Mouse (Mus musculus) hindbrain, embryonic 12.5 days (tissue): ENCODE measurements around the gene Gm20388. TPM values are rescaled to one million over a fixed set of nuclear protein-coding genes. Genes with fewer than 3 reads are reported as not detected.

Experiments
- ATAC-seq: fragments of 200-750 bp; cut with Nextera tagmentation; 2 replicates; pipeline ENCODE4 v1.8.0; 2017; ENCODE audit warnings: moderate TSS enrichment; ENCODE audit not compliant: low FRiP score
- H3K27ac ChIP-seq: fragments of 300-500 bp; sonication (generic); 2 replicates; pipeline ENCODE4 v1.5.1; 2016; ENCODE audit warnings: mild to moderate bottlenecking
- H3K27me3 ChIP-seq: fragments of 300-500 bp; sonication (generic); 2 replicates; pipeline ENCODE4 v1.6.1; 2016; ENCODE audit warnings: mild to moderate bottlenecking
- H3K36me3 ChIP-seq: fragments of 300-500 bp; sonication (generic); 2 replicates; pipeline ENCODE4 v1.6.1; 2016; ENCODE audit warnings: mild to moderate bottlenecking
- H3K4me1 ChIP-seq: fragments of 300-500 bp; sonication (generic); 2 replicates; pipeline ENCODE4 v1.6.1; 2016
- H3K4me2 ChIP-seq: fragments of 300-500 bp; sonication (generic); replicated peaks from 2 replicates; pipeline ENCODE4 v1.6.1; 2016; ENCODE audit warnings: mild to moderate bottlenecking
- H3K4me3 ChIP-seq: fragments of 300-500 bp; sonication (generic); 2 replicates; pipeline ENCODE4 v1.5.1; 2016; ENCODE audit warnings: mild to moderate bottlenecking
- H3K9ac ChIP-seq: fragments of 300-500 bp; sonication (generic); 2 replicates; pipeline ENCODE4 v1.6.1; 2016; ENCODE audit warnings: mild to moderate bottlenecking, moderate library complexity
- H3K9me3 ChIP-seq: fragments of 300-500 bp; sonication (generic); replicated peaks from 2 replicates; pipeline ENCODE4 v1.6.1; 2016; ENCODE audit warnings: mild to moderate bottlenecking
- WGBS: fragments of 180-500 bp; shearing (Covaris S2); methylation state at CpG from one replicate; pipeline ENCODE4 v1.1.7; 2016; 5-methylcytosine and 5-hydroxymethylcytosine counted together
- polyA plus RNA-seq: library from polyadenylated mRNA; unstranded; fragments of >200 nt; fragmentation: Nextera tagmentation; extraction: Ambion mirVana; gene quantifications from 2 replicates; pipeline ENCODE4 v1.2.1, GENCODE M21; 2016

Gm20388 gene
- polyA plus RNA-seq, 1 experiment from 2014 or later: not detected

DNA sequence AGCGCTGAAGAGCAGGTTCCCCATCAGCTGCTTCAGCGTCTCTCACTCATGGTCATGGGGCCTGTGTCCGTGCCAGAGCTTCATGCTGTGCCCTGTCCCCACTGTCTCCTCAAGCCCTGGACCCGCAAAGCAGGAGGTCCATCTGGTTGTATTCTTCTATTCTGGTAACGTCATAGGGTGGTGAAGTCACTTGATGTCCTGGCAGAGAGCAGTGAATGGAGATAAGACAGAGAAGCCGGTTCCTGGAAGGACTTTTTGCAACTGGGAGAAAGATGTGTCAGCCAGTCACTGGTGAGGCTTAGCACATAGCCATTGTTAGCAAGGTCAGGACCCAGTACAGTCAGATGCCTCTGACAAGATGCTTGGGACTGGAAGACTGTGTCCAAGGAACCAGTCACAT, 2172.8 kb downstream of the Gm20388 start:
- peaks cover 12% of the 10 kb centered on the region for H3K27me3 ChIP-seq
- H3K4me3 ChIP-seq: no peak overlapping the region
- no peak for ATAC-seq
- H3K27ac ChIP-seq: no peak overlapping the region
- 84% methylated on average over 6 of the region's 6 CpGs for WGBS
- 0 out of 2 replicates have a peak, but pooled peaks cover 5% of the 10 kb centered on the region for H3K4me1 ChIP-seq
- no peaks in the 10 kb centered on the region for H3K9me3 ChIP-seq
- no peaks in the 10 kb centered on the region for H3K36me3 ChIP-seq
- no peak overlapping the region for H3K9ac ChIP-seq
- no peak overlapping the region for H3K4me2 ChIP-seq

DNA sequence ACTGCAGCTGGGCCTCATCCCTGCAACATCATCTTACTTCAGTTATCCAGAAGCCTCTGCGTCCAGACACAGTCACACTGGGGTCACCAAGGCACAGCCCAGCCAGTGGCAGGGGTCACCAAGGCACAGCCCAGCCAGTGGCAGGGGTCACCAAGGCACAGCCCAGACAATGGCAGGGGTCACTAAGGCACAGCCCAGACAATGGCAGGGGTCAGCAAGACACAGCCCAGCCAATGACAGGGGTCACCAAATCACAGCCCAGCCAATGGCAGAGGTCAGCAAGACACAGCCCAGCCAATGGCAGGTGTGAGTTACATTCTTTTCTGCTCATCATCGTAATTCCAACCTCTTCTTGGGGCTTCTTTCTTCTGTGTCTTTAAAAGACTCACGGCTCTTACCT, 2173.5 kb downstream of the Gm20388 start:
- whole genome bisulfite sequencing: 21% methylated on average over 3 of the region's 3 CpGs
- ATAC-seq: no peak

DNA sequence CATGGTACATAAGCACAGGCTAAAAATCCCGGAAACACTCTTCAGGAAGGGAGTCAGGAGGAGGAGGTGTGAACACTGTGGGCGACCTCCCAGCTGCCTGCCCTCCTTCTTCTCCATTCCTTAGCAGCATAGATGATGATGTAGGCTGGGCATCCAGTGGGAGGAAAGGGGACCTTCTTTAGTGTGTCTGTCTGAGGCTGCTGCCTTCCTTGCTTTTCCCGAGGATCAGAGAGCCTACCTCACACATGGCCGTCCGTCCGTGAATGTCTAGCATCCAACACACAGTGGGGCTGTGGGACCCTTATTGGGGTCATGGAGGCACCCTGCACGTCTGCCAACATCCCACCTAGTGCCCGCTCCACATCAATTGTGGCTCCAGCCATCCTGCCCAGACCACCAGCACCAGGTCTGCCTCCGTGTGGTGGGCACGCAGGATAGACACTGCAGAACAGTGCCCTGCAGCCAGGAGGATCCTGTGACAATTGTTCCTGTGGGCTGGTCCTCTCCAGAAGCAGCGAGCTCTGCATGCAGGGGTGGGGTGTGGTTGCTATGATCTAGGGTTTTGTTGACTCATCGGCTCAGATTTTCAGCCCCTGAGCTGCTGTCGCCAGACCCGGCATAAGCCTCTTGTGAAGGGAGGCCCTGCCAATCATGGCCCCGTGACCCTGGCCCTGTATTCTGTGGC, 2174.2 kb downstream of the Gm20388 start:
- Histone ChIP-seq H3K4me2 (no peak overlapping the region), H3K27me3 (peaks cover 6% of the 10 kb centered on the region; the same call in 1 of the 2 replicates), H3K9me3 (no peaks in the 10 kb centered on the region), H3K36me3 (no peaks in the 10 kb centered on the region), H3K4me1 (0 out of 2 replicates have a peak, but pooled peaks cover 2% of the 10 kb centered on the region), H3K4me3 (no peak overlapping the region), H3K9ac (no peak overlapping the region), H3K27ac (no peak overlapping the region)
- WGBS: 67% methylated on average over 15 of the region's 15 CpGs
- no peak for ATAC-seq

More for the DNA sequence above, 2173.5 kb downstream of the Gm20388 start:
- no peak overlapping the region for H3K27ac ChIP-seq
- no peaks in the 10 kb centered on the region for H3K9me3 ChIP-seq
- H3K27me3 ChIP-seq: peaks cover 9% of the 10 kb centered on the region; the same call in 1 of the 2 replicates
- H3K9ac ChIP-seq: no peak overlapping the region
- H3K4me1 ChIP-seq: 0 out of 2 replicates have a peak, but pooled peaks cover 2% of the 10 kb centered on the region
- H3K4me3 ChIP-seq: no peak overlapping the region
- H3K4me2 ChIP-seq: no peak overlapping the region
- no peaks in the 10 kb centered on the region for H3K36me3 ChIP-seq

DNA sequence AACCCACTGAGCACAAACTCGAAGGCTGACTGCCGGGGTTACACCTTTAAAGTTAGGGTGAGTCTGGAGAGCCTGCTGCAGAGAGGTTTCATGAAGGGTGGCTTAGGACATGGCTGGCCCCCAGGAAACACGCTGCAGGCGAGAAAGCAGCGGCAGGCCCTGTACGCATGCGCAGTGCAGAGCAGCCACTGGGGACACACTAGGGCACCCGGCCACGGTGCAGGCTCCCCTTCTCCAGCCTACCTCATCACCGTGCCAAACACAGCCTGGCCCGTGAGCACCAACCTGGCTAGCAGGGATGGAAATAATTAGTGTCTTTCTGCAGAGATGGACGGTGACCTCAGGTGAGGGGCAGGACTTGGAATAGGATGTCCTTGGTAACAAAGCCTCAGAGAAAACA, 2175.4 kb downstream of the Gm20388 start:
- H3K9me3 ChIP-seq: no peaks in the 10 kb centered on the region
- H3K27ac ChIP-seq: no peak overlapping the region
- H3K27me3 ChIP-seq: peaks cover 3% of the 10 kb centered on the region; the same call in 1 of the 2 replicates
- no peak overlapping the region for H3K4me2 ChIP-seq
- 85% methylated on average over 12 of the region's 12 CpGs for WGBS
- H3K4me3 ChIP-seq: no peak overlapping the region
- no peak for ATAC-seq
- H3K4me1 ChIP-seq: 0 out of 2 replicates have a peak, but pooled peaks cover 2% of the 10 kb centered on the region
- H3K9ac ChIP-seq: no peak overlapping the region
- no peaks in the 10 kb centered on the region for H3K36me3 ChIP-seq

DNA sequence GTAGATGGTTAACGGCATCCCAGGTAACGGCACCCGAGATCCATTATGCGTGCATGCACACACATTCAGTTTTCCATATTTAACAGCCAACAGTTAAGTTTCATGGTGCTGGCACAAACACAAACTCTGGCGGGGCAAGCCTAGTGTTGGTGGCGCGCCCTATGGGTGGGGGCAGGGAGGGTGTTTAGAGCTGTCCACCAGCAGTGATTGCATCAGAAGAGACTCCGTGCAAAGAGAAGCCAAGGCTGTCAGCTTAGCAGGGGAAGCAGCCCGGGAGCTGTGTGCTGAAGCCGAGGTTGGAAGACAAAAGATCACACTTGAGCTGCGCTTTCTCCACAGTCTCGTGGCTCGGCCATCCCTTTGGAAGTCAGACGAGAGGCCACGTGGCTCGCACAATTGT, 2178.0 kb downstream of the Gm20388 start:
- Histone ChIP-seq H3K27me3 (0 out of 2 replicates have a peak, but pooled peaks cover 3% of the 10 kb centered on the region), H3K27ac (no peak overlapping the region), H3K4me3 (no peak overlapping the region), H3K4me1 (peaks cover 13% of the 10 kb centered on the region), H3K36me3 (no peaks in the 10 kb centered on the region), H3K4me2 (no peak overlapping the region), H3K9ac (no peak overlapping the region), H3K9me3 (no peaks in the 10 kb centered on the region)
- no peak for ATAC-seq
- WGBS: 89% methylated on average over 16 of the region's 16 CpGs

DNA sequence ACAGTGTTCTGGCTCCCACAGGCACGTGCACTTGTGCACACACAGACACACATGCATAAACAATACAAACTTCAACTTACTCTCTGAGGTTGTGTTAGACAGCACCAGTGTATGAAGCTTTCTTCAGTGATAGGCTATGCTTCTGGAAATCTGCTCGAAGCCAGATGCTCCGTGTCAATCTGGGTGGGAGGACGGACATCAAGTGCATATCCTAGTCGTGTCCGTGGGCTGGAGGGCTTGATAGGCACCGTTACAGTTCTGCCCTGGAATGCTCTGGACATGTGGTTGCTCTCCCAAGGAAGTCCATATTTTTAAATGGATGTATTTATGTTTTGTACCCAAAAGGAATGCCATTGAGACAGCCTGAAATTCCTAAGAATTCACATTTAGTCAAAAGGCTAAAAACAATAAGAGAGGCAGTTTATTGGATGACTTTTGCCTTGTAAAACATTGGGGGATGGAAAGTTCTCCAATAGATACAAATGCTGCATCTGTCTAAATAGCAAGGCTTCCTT, 2178.6 kb downstream of the Gm20388 start:
- Histone ChIP-seq H3K4me2 (no peak overlapping the region), H3K36me3 (no peaks in the 10 kb centered on the region), H3K9ac (no peak overlapping the region), H3K9me3 (no peaks in the 10 kb centered on the region), H3K27me3 (0 out of 2 replicates have a peak, but pooled peaks cover 3% of the 10 kb centered on the region), H3K4me3 (no peak overlapping the region), H3K4me1 (peaks cover 13% of the 10 kb centered on the region), H3K27ac (no peak overlapping the region)
- whole genome bisulfite sequencing: 92% methylated on average over 7 of the region's 7 CpGs
- no peak for ATAC-seq

DNA sequence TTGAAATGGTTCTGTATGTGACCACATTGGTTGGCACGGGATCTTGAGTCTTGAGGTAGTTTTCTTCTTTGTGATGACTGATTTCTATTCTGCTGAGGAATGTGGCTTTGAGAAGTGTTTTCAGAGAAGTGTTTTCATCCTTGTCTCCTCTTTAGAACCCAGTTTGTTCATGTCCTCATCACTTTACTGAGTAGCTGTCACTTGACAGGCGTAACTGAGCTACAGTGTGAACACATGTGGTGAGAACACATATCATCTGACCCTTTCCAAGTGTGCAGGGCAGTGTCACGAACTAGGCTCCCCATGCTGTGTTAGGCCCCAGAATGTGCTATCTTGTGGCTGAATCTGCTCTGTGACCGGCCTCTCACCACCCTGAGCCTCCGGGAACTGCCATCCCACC, 2181.8 kb downstream of the Gm20388 start:
- Histone ChIP-seq H3K4me2 (no peak overlapping the region), H3K9ac (no peak overlapping the region), H3K27ac (no peak overlapping the region), H3K4me3 (no peak overlapping the region), H3K36me3 (no peaks in the 10 kb centered on the region), H3K4me1 (peaks cover 12% of the 10 kb centered on the region), H3K9me3 (no peaks in the 10 kb centered on the region), H3K27me3 (no peaks in the 10 kb centered on the region)
- no peak for ATAC-seq
- 68% methylated on average over 5 of the region's 5 CpGs for WGBS

DNA sequence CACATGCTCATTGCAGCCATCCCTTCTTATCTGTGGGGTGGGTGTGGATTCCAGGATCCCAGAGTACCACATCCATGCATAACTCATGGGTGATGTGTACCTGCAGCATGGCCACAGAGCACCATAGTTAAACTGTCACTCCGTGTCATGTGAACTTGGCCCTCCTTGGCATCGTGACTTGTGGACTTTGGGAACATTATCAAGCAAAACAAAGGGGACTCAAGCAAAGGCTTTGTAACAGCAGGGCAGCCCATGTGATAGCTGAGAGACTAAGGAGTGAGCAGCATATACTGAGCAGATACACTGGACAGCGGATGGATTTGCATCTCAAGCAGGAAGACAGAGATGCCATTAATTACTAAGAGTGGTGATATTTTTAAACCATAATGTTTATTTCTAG, 2188.1 kb downstream of the Gm20388 start:
- Histone ChIP-seq H3K4me3 (no peak overlapping the region), H3K4me2 (no peak overlapping the region), H3K4me1 (peaks cover 21% of the 10 kb centered on the region), H3K27me3 (no peaks in the 10 kb centered on the region; the same call in 1 of the 2 replicates), H3K36me3 (no peaks in the 10 kb centered on the region), H3K9me3 (no peaks in the 10 kb centered on the region), H3K9ac (no peak overlapping the region), H3K27ac (no peak overlapping the region)
- ATAC-seq: no peak
- WGBS: 77% methylated on average over 3 of the region's 3 CpGs

DNA sequence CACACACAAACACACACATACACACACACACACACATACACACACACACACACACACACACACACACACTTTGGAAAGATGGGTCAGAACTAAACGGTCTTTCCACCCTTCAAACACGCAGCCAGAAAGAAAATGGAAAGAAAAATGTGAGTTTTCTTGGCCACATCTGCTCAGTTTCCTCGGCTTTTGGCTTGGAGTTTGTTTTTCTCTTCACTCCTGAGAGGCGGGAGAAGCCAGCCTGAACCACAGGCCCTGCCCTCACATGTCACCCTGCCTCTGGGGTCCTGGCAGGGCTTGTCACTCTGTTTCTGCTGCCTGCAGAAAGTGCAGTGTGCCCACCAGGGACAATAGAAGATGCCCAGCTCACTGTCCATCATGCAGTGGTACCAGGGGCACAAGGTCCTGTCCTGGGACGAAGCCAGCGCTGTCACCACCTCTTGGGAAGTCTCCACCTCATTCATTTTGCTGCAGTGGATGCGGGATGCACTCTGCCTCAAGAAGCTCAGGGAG, 2189.1 kb downstream of the Gm20388 start:
- Histone ChIP-seq H3K27ac (no peak overlapping the region), H3K9me3 (no peaks in the 10 kb centered on the region), H3K4me3 (no peak overlapping the region), H3K27me3 (no peaks in the 10 kb centered on the region; the same call in 1 of the 2 replicates), H3K4me2 (no peak overlapping the region), H3K9ac (no peak overlapping the region), H3K4me1 (peaks cover 21% of the 10 kb centered on the region), H3K36me3 (no peaks in the 10 kb centered on the region)
- no peak for ATAC-seq
- WGBS: 79% methylated on average over 7 of the region's 7 CpGs

DNA sequence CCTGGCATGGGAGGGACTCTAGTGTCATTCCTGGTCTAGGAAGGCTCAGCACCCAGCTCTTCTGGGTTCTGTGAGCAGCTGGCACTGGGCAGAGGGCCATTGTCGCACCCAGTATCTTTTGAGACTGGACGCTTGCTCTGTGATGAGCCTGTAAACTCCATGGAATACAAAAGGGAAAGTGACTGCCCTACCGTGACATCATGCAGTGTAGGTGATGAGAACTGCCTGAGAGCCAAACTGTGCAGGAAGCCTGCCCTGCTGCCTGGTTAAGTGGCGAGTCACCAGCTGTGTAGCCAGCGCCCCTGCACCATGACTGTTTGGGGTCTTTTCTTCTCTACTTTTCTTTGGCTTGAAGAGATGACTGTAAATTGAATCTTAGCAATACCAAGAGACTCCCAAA, 2191.2 kb downstream of the Gm20388 start:
- no peak overlapping the region for H3K4me3 ChIP-seq
- H3K4me2 ChIP-seq: no peak overlapping the region
- no peak overlapping the region; the same call in 1 of the 2 replicates for H3K27ac ChIP-seq
- no peaks in the 10 kb centered on the region for H3K36me3 ChIP-seq
- H3K9me3 ChIP-seq: no peaks in the 10 kb centered on the region
- no peak overlapping the region for H3K9ac ChIP-seq
- no peaks in the 10 kb centered on the region; the same call in 1 of the 2 replicates for H3K27me3 ChIP-seq
- WGBS: 62% methylated on average over 5 of the region's 5 CpGs
- peaks cover 32% of the 10 kb centered on the region for H3K4me1 ChIP-seq
- no peak for ATAC-seq

DNA sequence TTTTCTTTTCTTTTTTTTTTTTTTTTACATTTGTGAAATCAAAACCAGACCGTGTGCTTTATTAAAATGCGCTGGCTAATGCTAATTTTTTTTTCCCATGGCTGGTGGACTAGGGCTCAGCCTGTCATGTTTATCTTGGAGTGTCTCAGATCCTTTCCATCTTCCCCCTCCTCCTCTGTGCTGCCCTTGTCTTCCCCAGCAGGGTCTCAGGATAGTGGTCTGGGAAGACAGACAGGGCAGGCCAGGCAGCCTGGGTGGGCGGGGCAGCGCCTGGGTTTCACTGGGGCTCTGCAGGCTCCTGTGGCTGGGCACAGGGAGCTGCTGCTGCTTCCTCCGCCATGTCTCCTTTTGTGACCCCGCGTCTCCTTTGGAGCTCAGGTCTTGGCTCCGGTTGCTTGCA, 2191.6 kb downstream of the Gm20388 start:
- H3K9ac ChIP-seq: no peak overlapping the region

DNA sequence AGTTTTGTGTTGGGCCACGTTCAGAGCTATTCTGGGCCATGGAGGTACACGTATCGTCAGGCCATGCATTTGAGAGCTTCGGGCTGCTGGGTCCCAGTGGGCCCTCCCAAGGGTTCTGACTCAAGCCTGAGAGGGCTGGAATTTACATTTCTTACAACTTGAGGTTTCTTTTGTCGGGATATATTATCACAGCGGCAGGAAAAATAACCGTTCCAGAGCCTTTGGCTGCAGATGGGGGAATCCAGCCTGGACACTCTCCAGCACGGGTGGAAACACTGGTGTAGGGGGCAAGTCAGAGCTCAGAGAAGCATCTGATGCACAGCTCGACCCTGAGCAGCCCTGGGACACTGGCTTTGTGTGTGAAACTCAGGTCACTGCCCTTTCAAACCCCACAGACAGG, 2192.6 kb downstream of the Gm20388 start:
- Histone ChIP-seq H3K36me3 (no peaks in the 10 kb centered on the region), H3K4me3 (no peak overlapping the region), H3K9ac (no peak overlapping the region), H3K27me3 (no peaks in the 10 kb centered on the region; the same call in 1 of the 2 replicates), H3K4me1 (peaks cover 36% of the 10 kb centered on the region), H3K9me3 (no peaks in the 10 kb centered on the region), H3K4me2 (no peak overlapping the region), H3K27ac (no peak overlapping the region)
- ATAC-seq: no peak
- 72% methylated on average over 9 of the region's 9 CpGs for WGBS

More for the DNA sequence above, 2191.6 kb downstream of the Gm20388 start:
- H3K36me3 ChIP-seq: no peaks in the 10 kb centered on the region
- ATAC-seq: no peak
- H3K27me3 ChIP-seq: no peaks in the 10 kb centered on the region; the same call in 1 of the 2 replicates
- no peak overlapping the region for H3K4me3 ChIP-seq
- H3K27ac ChIP-seq: peak overlapping the region; percentile 48; the same call in 1 of the 2 replicates
- 18% methylated on average over 8 of the region's 8 CpGs for WGBS
- no peak overlapping the region for H3K4me2 ChIP-seq
- H3K4me1 ChIP-seq: peaks cover 36% of the 10 kb centered on the region
- H3K9me3 ChIP-seq: no peaks in the 10 kb centered on the region
